Mouse (Mus musculus) lung, adult 2 months (tissue): ENCODE measurements around the gene Arhgef26.

Experiments
- CTCF ChIP-seq: fragments of 200-500 bp; IDR thresholded peaks from 2 replicates; pipeline ENCODE4 v1.5.1; 2011; ENCODE audit warnings: mild to moderate bottlenecking, low read length, control low read depth; ENCODE audit not compliant: insufficient read depth
- POLR2A ChIP-seq: fragments of 200-500 bp; IDR thresholded peaks from 2 replicates; pipeline ENCODE4 v1.6.1; 2011; ENCODE audit warnings: low read depth, mild to moderate bottlenecking, control low read depth, low read length, borderline replicate concordance; ENCODE audit errors: extremely low read depth

- TF ChIP-seq CTCF = no peak
- no peak for TF ChIP-seq POLR2A
Observed at GRCm38 (mm10) chr3:62348514-62349217, 10.5 kb downstream of the Arhgef26 start.
